Mouse (Mus musculus): Measurements from ENCODE around the gene Catsperd. TPM values are rescaled to one million over a fixed set of nuclear protein-coding genes. Genes with fewer than 3 reads are reported as not detected.

Catsperd gene
- polyA plus RNA-seq (2012; rRNA removed), result 0.97 and 1.5 TPM in 2 replicates

DNA sequence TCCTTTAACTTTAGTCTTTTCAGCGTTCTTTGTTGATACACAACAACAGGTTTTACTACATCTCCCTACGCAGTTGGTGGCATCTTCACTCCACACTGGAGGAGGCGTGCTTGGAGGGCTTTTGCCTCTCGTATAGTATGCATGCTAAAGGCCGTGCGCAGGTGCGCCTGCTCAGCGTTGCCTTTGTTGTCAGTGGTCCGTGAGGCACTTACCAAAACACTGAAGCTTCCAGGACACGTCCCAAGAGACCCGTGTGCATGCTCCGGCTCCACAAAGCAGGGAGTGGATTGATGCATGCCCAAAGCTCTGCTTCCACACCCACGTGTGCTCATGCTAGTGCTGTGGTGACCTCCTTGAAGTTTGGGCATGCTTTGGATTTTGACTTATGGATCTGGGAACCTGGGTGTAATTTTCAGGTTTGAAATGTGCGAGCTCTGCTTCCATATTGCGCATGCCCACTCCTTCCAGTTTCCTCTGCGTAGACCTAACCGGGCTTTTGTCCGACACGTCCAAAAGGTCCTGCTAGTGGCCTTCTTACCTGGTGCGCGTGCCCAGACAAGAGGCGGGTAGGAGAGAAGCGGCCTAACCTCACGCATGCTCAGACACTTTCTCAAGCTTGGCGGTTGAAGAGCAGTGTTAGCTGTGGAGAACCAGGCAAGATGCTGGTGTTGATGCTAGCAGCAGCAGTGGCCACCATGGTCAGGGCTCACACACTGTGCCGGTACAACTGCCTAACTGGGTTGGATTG is at the start of gene Catsperd:
Gene Catsperd (plus strand): TSS at position 614 of the 748 bp plus-strand sequence.
- peak within 1 kb of the TSS; percentile 57 for H3K4me3 ChIP-seq (ENCODE audit: insufficient read depth, low read depth, low read length)
- peaks cover 10% of the 10 kb centered on the region; the same call in 1 of the 2 replicates for H3K4me1 ChIP-seq (ENCODE audit: control insufficient read depth, insufficient read depth, low read length)
- TF ChIP-seq CTCF (conservative IDR thresholded peaks at IDR 0.05; ENCODE audit: insufficient read depth, insufficient read length, low read depth, low read length), result no peak
- TF ChIP-seq POLR2A (IDR thresholded peaks at IDR 0.05; ENCODE audit: low read depth, low read length), result no peak
- WGBS, result 9% methylated on average over 26 of the region's 26 CpGs
- peak; percentile 77 for DNase-seq
- H3K27ac ChIP-seq (ENCODE audit: insufficient read depth, low read depth, low read length), result peak within 1 kb of the TSS; percentile 63; the same call in 1 of the 2 replicates
- H3K27me3 ChIP-seq (replicated peaks; ENCODE audit: control insufficient read depth, insufficient read depth, low read length), result no peaks in the 10 kb centered on the region
- H3K36me3 ChIP-seq (ENCODE audit: control insufficient read depth, insufficient read depth, low read length), result no peaks in the 10 kb centered on the region

DNA sequence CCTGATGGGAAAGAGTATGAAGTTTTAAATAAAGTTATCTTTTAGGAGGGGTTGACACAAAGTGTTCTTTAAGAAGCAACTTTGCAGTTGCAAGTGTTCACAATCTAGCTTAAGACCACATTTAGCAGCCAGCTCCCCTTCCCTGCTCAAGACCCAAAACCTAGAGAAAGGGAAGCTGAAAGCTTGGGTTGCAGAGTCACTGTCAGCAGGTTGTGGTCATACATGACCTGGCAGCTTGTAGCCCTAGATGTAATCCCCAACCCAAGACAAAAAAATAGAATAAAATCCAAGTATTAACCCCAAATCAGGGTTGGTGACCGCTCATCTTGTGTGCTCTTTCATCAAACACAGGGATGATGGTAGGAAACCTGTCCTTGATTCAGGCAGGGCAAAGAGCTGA is 44.9 kb upstream of the Catsperd start:
- 47% methylated on average over 1 of the region's 1 CpGs for WGBS
- Histone ChIP-seq H3K27me3 (replicated peaks; ENCODE audit: control insufficient read depth, insufficient read depth, low read length) (no peaks in the 10 kb centered on the region), H3K4me1 (ENCODE audit: control insufficient read depth, insufficient read depth, low read length) (peaks cover 23% of the 10 kb centered on the region), H3K4me3 (ENCODE audit: insufficient read depth, low read depth, low read length) (peak overlapping the region; percentile 98), H3K27ac (ENCODE audit: insufficient read depth, low read depth, low read length) (no peak overlapping the region), H3K36me3 (ENCODE audit: control insufficient read depth, insufficient read depth, low read length) (no peaks in the 10 kb centered on the region; the same call in 1 of the 2 replicates)
- DNase-seq, result no peak
- no peak for TF ChIP-seq POLR2A (IDR thresholded peaks at IDR 0.05; ENCODE audit: low read depth, low read length)
- no peak for TF ChIP-seq CTCF (conservative IDR thresholded peaks at IDR 0.05; ENCODE audit: insufficient read depth, insufficient read length, low read depth, low read length)

DNA sequence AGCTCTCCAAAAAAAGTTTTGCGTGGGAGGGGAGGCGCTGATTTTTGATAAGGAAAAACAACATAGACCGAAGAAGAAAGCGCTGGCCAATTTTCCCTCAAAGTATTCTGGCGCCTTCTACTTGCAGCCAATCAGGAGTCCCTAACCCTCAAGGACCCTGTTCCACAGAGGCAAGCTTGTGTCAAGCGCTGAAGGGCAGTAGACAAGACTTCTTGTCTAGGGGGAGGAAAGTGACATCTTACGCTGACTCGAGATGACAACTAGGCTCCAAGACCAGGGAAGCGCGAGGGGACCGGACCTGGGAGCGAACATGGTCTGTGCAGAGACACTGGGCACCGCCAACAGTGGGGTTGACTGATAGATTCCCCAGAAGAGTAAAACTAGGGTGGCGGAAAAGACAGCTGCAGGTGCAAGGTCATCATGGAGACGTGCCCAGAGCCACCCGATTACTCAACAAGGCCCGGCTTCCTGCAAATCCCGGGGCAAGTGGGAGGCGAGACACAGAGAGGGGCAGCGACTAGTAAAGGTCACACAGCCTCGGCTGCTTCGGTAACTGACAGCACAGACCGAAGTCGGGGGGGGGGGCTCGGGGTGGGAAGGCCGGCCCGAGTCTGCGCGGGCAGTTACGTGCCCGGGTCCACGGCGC is 44.2 kb upstream of the Catsperd start:
- TF ChIP-seq CTCF (conservative IDR thresholded peaks at IDR 0.05; ENCODE audit: insufficient read depth, insufficient read length, low read depth, low read length), result no peak
- TF ChIP-seq POLR2A (IDR thresholded peaks at IDR 0.05; ENCODE audit: low read depth, low read length), result no peak
- peak overlapping the region; percentile 90 for H3K27ac ChIP-seq (ENCODE audit: insufficient read depth, low read depth, low read length)
- H3K27me3 ChIP-seq (replicated peaks; ENCODE audit: control insufficient read depth, insufficient read depth, low read length), result no peaks in the 10 kb centered on the region
- H3K36me3 ChIP-seq (ENCODE audit: control insufficient read depth, insufficient read depth, low read length), result no peaks in the 10 kb centered on the region; the same call in 1 of the 2 replicates
- under 1% methylated on average over 33 of the region's 33 CpGs for WGBS
- H3K4me3 ChIP-seq (ENCODE audit: insufficient read depth, low read depth, low read length), result peak overlapping the region; percentile 98
- DNase-seq, result no peak
- H3K4me1 ChIP-seq (ENCODE audit: control insufficient read depth, insufficient read depth, low read length), result peaks cover 23% of the 10 kb centered on the region

DNA sequence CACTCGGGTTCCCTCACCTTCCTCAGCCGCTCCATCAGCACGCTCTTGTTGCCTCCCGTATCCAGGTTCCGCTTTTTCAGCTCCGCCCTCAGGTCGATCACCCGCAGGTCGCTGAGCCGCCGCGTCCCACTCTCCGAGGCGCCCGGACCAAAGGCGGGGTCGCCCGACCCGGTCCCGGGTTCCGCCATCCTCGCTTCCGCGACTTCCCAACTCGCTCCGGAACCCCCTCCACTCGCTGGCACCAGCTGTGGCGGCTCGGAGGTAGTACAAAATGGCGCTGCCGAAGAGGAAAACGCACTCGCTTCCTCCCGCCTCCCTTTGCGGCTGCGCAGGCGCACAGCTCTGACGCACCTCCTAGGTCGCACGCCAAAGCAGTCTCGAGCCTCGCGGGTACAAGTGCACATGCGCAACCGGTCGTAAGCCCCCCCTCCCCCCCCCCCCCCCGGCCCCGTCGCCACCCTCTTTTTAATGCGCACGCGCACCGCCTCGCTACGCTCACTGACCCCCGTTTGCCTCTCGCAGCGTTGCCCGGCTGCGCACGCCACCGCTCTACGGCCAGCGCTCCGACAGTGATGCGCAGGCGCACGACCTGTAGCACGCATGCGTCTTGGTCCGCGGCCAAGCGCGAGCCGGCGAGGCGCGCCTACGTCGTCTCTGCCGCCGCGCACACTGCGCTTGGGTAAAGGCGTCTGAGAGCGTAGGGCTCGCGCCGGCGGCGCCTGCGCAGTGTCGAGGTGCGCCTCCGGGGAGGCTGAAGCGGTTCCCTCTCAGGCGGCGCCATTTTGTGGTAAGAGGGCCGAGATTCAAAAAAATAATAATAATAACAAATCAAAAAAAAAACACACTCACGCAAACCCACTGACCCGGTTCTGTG is 43.4 kb upstream of the Catsperd start, which contains the start of the genes Safb2 and Safb:
Gene Safb2 (minus strand): TSS at position 329 of the 874 bp plus-strand sequence.
Gene Safb (plus strand): TSS at position 569 of the 874 bp plus-strand sequence.
- H3K36me3 ChIP-seq (ENCODE audit: control insufficient read depth, insufficient read depth, low read length), result no peaks in the 10 kb centered on the region; the same call in 1 of the 2 replicates
- no peaks in the 10 kb centered on the region for H3K27me3 ChIP-seq (replicated peaks; ENCODE audit: control insufficient read depth, insufficient read depth, low read length)
- peak within 1 kb of the TSS; percentile 90 for H3K27ac ChIP-seq (ENCODE audit: insufficient read depth, low read depth, low read length)
- WGBS, result under 1% methylated on average over 96 of the region's 101 CpGs
- peaks cover 23% of the 10 kb centered on the region for H3K4me1 ChIP-seq (ENCODE audit: control insufficient read depth, insufficient read depth, low read length)
- peak; percentile 99 for DNase-seq
- TF ChIP-seq POLR2A (IDR thresholded peaks at IDR 0.05; ENCODE audit: low read depth, low read length) (peak; percentile 63), CTCF (conservative IDR thresholded peaks at IDR 0.05; ENCODE audit: insufficient read depth, insufficient read length, low read depth, low read length) (no peak)
- peak within 1 kb of the TSS; percentile 98 for H3K4me3 ChIP-seq (ENCODE audit: insufficient read depth, low read depth, low read length)

DNA sequence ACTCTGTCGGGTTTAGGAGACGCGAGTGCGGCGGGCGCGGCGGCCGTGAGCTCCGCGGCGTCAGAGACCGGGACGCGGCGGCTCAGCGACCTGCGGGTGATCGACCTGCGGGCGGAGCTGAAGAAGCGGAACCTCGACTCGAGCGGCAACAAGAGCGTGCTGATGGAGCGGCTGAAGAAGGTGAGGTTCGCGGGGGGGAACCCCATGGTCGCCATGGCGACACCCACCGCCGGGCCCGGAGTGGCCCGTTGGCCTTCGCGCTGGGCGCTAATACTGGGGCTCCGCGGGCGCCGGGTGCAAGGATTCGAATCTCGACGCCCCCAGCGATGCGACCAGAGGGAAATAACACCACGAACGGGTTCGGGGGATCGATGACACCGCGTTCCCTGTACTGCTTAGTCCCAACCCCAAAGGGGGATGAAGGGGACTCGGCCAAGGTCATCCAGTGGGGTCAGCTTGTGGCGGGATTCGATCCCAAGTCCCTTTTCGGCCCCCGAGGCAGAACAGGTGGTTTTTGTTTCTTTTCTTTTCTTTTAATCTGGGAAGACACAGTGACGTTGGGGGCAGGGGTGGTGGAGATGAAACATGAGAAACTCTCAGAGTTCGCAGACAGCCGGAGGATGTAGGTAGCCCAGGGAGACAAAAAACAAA is 42.6 kb upstream of the Catsperd start:
- WGBS, result under 1% methylated on average over 60 of the region's 61 CpGs
- H3K27me3 ChIP-seq (replicated peaks; ENCODE audit: control insufficient read depth, insufficient read depth, low read length), result no peaks in the 10 kb centered on the region
- H3K27ac ChIP-seq (ENCODE audit: insufficient read depth, low read depth, low read length), result peak overlapping the region; percentile 78
- H3K4me1 ChIP-seq (ENCODE audit: control insufficient read depth, insufficient read depth, low read length), result peaks cover 23% of the 10 kb centered on the region
- DNase-seq, result no peak
- peak overlapping the region; percentile 66 for H3K4me3 ChIP-seq (ENCODE audit: insufficient read depth, low read depth, low read length)
- no peak for TF ChIP-seq CTCF (conservative IDR thresholded peaks at IDR 0.05; ENCODE audit: insufficient read depth, insufficient read length, low read depth, low read length)
- no peak for TF ChIP-seq POLR2A (IDR thresholded peaks at IDR 0.05; ENCODE audit: low read depth, low read length)
- peaks cover 3% of the 10 kb centered on the region for H3K36me3 ChIP-seq (ENCODE audit: control insufficient read depth, insufficient read depth, low read length)

DNA sequence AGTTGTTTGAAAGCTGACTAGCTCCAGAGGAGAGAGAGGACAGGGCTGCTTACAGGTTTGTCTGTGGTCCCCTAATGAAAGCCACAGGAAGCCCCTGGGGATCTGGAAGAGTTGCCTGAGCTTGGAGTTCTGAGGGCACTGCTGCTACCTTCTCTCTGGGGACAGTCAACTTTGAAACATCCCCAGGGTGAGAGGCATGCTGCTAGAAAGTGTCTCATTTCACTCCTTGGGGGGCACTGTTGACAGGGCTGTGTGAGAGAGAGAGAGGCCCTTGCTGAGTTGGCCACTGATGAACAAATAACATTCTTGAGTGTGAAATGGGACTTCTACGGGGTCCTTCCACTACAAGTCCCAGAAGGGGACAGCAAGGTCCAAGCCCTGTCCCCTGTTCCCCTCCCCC is 40.2 kb upstream of the Catsperd start:
- no peak for TF ChIP-seq POLR2A (IDR thresholded peaks at IDR 0.05; ENCODE audit: low read depth, low read length)
- TF ChIP-seq CTCF (conservative IDR thresholded peaks at IDR 0.05; ENCODE audit: insufficient read depth, insufficient read length, low read depth, low read length), result no peak

More for the DNA sequence above, 40.2 kb upstream of the Catsperd start:
- H3K4me3 ChIP-seq (ENCODE audit: insufficient read depth, low read depth, low read length), result no peak overlapping the region
- peaks cover 22% of the 10 kb centered on the region for H3K4me1 ChIP-seq (ENCODE audit: control insufficient read depth, insufficient read depth, low read length)
- no peaks in the 10 kb centered on the region for H3K27me3 ChIP-seq (replicated peaks; ENCODE audit: control insufficient read depth, insufficient read depth, low read length)
- peaks cover 4% of the 10 kb centered on the region for H3K36me3 ChIP-seq (ENCODE audit: control insufficient read depth, insufficient read depth, low read length)
- no peak for DNase-seq
- WGBS, result 33% methylated on average over 1 of the region's 1 CpGs
- no peak overlapping the region for H3K27ac ChIP-seq (ENCODE audit: insufficient read depth, low read depth, low read length)

Measured in kidney, adult 2 months (tissue).